Mouse (Mus musculus) heart, adult 9 months (tissue): ENCODE measurements around the gene Ltbp2.
A peak's percentile ranks its signal among the peaks of the same experiment; 100 is the strongest.

Experiments
- DNase-seq, 2 experiments: peaks; one replicate each; pipeline ENCODE4 v3.0.0; 2022; ENCODE audit warnings: low spot score in 2 of 2

The Ltbp2 gene

GRCm38 (mm10) chr12:84762532-84762931 is 113.8 kb downstream of the Ltbp2 start:
- peak in 1 of 2 experiments; percentile 38 for DNase-seq

DNA sequence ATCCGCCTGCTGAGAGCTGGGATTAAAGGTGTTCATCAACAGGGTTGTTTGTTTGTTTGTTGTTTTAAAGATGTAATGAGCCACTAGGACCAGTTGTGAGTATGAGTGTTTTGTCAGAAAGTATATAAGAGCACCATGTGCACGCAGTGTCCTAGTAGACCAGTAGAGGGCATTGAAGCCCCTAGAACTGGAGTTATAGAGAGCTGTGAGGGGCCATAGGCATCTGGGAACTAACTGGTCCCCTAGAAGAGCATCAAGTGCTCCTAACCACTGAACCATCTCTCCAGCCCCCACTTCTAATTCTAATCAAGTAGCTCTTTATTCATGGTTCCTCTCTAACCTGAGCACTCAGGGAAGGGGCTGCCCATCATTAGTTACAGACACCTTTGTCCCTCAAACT is 117.3 kb downstream of the Ltbp2 start:
- no peak for DNase-seq

DNA sequence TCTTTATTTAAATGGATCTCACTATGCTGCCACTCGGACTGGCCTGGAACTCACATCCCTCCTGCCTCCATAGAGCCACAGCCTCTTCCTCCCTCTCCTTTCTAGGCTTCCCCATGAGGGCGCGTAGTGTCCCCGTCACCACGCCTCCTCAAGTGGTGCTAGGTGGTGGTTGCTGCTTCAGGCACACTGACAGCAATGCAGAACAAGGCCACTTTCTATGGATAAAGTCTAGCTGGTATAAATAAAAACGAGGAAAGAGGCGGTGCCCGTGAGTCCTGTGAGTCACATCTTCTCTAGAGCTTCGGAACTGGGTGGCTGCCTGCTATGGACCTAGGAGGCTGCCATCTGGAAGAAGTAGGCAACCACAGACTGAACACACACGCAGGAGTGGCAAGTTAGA is 120.3 kb downstream of the Ltbp2 start:
- DNase-seq: no peak

DNA sequence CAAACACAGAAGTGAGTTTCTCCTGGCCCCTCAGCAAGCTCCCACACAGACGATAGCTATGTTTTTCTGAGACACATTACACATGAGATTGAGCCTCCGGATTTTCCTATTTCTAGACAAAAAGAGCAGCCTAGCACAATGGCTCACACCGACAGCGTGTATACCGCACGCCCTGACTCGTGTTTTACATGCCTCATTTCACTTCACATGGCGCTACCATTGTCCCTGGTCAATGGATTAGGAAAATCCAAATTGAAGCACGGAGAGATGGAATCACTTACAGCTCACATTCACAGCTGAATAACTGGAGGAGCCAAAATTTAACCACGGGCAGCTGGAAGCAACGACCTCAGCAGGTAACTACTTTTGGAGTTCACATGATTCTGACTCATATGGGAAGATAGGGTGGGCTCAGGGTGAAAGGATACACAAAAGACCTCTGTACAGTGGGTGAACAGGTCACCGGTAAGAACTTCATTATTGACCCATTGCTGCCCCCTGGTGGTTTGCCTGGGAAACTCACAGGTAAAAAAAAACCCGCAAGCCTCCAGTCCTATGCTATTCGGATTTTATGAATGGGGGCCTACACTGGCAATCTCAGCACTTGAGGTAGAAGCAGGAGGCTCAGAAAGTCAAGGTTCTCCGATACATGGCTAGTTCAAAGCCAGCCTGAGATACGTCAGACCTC is 121.2 kb downstream of the Ltbp2 start:
- DNase-seq: no peak

GRCm38 (mm10) chr12:84752131-84752977 is 124.0 kb downstream of the Ltbp2 start:
- DNase-seq: no peak

DNA sequence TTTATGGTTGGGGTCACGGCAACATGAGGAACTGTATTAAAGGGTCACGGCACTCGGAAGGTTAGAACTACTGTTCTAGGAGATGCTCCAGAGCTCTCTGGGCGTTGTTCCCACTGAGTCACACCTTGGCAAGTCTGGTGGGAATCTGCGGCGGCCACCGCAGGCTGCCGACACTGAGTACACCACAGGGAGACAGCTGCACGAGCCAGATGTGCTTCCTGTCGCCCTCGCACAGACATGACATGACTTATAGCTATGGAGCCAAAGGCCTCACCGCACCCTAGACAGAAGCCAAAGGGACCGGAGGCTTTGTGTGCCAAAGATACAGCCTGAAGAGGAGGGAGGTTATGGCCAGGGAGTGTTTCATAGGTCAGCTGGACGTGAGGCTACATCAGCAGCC is 125.7 kb downstream of the Ltbp2 start:
- peak; percentile 56 to 57 for DNase-seq

DNA sequence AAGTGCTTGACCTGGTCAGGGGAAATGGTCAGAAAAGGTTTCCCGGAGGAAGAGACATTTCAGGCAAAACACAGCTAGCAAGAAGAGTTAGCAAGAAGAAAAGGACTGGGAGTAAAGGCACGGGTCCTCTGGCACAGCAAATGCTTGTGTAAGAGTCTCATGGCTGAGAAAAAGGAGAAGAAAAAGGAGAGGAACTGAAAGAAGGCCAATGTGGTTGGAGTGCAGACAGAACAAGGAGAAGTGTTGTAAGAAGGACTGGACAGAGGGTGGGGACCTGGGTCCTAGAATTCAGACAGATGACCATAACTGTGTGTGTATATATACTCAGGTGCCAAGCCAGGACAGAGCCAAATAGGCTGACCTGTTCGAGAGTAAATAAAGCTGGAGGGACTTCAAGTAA is 128.2 kb downstream of the Ltbp2 start:
- no peak for DNase-seq

DNA sequence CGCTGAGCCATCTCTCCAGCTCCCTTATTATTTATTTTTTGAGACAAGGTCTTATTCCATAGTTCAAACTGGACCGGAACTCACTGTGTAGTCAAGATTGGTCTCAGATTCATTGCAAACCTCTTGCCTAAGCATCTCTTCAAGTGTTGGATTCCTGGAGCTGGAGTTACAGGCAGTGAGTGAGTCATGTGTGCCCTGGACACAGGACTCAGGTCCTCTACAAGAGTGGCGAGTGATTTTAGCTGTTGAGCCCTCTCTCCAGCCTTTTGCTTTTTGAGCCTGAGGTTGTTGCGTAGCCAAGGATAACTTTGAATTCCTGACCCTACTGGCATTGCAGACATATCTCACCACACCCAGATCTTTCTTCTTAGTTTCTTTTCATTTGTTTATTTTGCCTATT is 130.6 kb downstream of the Ltbp2 start:
- DNase-seq: no peak

GRCm38 (mm10) chr12:84743496-84743895 is 132.8 kb downstream of the Ltbp2 start:
- no peak for DNase-seq

DNA sequence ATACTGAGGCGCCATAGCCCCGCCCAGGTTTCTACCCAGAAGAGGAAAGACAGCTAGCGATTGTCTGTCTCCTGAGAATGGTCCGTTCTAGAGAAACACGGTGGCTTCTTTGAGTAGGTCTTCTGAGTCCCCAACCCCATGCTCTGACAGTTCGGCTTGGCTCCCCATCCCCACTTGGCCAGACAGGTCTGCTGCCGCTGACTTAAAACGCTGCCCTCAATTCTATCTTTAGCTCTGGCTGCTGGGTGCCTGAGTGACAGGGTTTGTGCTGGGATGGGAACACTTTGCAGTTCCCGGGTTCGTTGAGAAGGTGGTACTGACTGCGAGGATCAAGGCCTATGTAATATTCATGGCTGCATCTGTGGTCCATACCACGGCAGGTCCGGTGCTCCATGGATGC is 143.0 kb downstream of the Ltbp2 start:
- DNase-seq: no peak
